Mouse (Mus musculus) neural tube, embryonic 11.5 days (tissue): ENCODE data around the gene Ajap1. TPM values are rescaled to one million over a fixed set of nuclear protein-coding genes. Genes with fewer than 3 reads are reported as not detected.

Experiments used
- ATAC-seq: fragments of 200-750 bp; cut with Nextera tagmentation; 2 replicates; pipeline ENCODE4 v1.8.0; 2017; ENCODE audit warnings: moderate number of reproducible peaks, mild to moderate bottlenecking, moderate TSS enrichment, moderate library complexity; ENCODE audit not compliant: insufficient read depth, low FRiP score, low TSS enrichment
- DNase-seq: peaks from one replicate; pipeline ENCODE4 v3.0.0-alpha.2; 2015; ENCODE audit warnings: low spot score
- H3K27ac ChIP-seq: fragments of 300-500 bp; sonication (generic); 2 replicates; pipeline ENCODE4 v1.5.1; 2014; ENCODE audit warnings: low read depth, mild to moderate bottlenecking, low read length
- H3K27me3 ChIP-seq: fragments of 300-500 bp; sonication (generic); 2 replicates; pipeline ENCODE4 v1.6.1; 2014; ENCODE audit warnings: mild to moderate bottlenecking, low read length, mixed read lengths; ENCODE audit not compliant: control insufficient read depth, insufficient read depth
- H3K36me3 ChIP-seq: fragments of 300-500 bp; sonication (generic); 2 replicates; pipeline ENCODE4 v1.6.1; 2014; ENCODE audit warnings: mild to moderate bottlenecking, low read length, moderate library complexity, mixed read lengths; ENCODE audit not compliant: control insufficient read depth, insufficient read depth
- H3K4me1 ChIP-seq: fragments of 300-500 bp; sonication (generic); 2 replicates; pipeline ENCODE4 v1.6.1; 2014; ENCODE audit warnings: low read length, mixed read lengths; ENCODE audit not compliant: control insufficient read depth, insufficient read depth
- H3K4me2 ChIP-seq: fragments of 300-500 bp; sonication (generic); 2 replicates; pipeline ENCODE4 v1.6.1; 2014; ENCODE audit warnings: low read depth, mild to moderate bottlenecking, moderate library complexity
- H3K4me3 ChIP-seq: fragments of 300-500 bp; sonication (generic); 2 replicates; pipeline ENCODE4 v1.5.1; 2014; ENCODE audit warnings: low read depth, low read length
- H3K9ac ChIP-seq: fragments of 300-500 bp; sonication (generic); 2 replicates; pipeline ENCODE4 v1.6.1; 2014; ENCODE audit warnings: mild to moderate bottlenecking, low read length
- H3K9me3 ChIP-seq: fragments of 300-500 bp; sonication (generic); 2 replicates; pipeline ENCODE4 v1.6.1; 2016; ENCODE audit warnings: low read length; ENCODE audit not compliant: control insufficient read depth
- WGBS: fragments of 180-500 bp; shearing (Covaris S2); extraction: QIAGEN DNeasy Blood & Tissue Kit; methylation state at CpG from one replicate; pipeline ENCODE4 v1.1.7; 2014; 5-methylcytosine and 5-hydroxymethylcytosine counted together
- polyA plus RNA-seq: library from polyadenylated mRNA; unstranded; fragments of >200 nt; fragmentation: Nextera tagmentation; extraction: Ambion mirVana; gene quantifications from 2 replicates; pipeline ENCODE4 v1.2.1, GENCODE M21; 2014

Gene Ajap1
- polyA plus RNA-seq, 1 experiment from 2014 or later, result 3.3 TPM

GRCm38 (mm10) chr4:153469712-153470111 lies 12.9 kb downstream of the Ajap1 start:
- H3K4me2 ChIP-seq, result no peak overlapping the region
- WGBS, result 91% methylated on average over 15 of the region's 15 CpGs
- H3K9me3 ChIP-seq, result peaks cover 6% of the 10 kb centered on the region; the same call in 1 of the 2 replicates
- peaks cover 12% of the 10 kb centered on the region; the same call in 1 of the 2 replicates for H3K4me1 ChIP-seq
- ATAC-seq (no peak), DNase-seq (no peak)
- no peaks in the 10 kb centered on the region for H3K36me3 ChIP-seq
- no peak overlapping the region for H3K9ac ChIP-seq
- H3K27me3 ChIP-seq, result no peaks in the 10 kb centered on the region
- H3K27ac ChIP-seq, result no peak overlapping the region
- H3K4me3 ChIP-seq, result no peak overlapping the region

DNA sequence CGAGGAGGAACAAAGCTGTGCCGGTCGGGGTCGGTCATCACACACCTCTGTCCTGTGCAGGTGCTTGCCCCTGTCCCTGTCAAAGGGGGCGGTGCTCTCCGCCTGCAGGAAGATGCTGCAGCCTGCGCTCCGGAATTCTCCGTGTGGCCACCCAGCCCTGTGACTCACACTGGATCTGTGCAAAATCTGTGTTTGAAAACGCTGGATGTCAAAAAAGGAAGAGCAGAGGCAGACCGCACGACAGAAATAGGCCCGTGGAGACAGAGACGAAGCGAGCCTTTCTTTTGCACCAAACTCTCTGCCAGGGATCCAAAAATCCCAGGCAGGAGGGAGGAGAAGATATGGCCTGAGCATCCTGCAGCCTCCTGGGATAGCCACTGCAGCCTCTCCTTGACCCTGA lies 22.7 kb downstream of the Ajap1 start:
- 83% methylated on average over 15 of the region's 15 CpGs for WGBS
- no peak for DNase-seq
- ATAC-seq, result no peak
- Histone ChIP-seq H3K27me3 (no peaks in the 10 kb centered on the region), H3K4me3 (no peak overlapping the region), H3K9me3 (no peaks in the 10 kb centered on the region), H3K36me3 (no peaks in the 10 kb centered on the region), H3K9ac (no peak overlapping the region), H3K4me2 (no peak overlapping the region), H3K4me1 (no peaks in the 10 kb centered on the region), H3K27ac (no peak overlapping the region)

GRCm38 (mm10) chr4:153459503-153459902 lies 23.1 kb downstream of the Ajap1 start:
- H3K27me3 ChIP-seq, result no peaks in the 10 kb centered on the region
- 92% methylated on average over 9 of the region's 9 CpGs for WGBS

DNA sequence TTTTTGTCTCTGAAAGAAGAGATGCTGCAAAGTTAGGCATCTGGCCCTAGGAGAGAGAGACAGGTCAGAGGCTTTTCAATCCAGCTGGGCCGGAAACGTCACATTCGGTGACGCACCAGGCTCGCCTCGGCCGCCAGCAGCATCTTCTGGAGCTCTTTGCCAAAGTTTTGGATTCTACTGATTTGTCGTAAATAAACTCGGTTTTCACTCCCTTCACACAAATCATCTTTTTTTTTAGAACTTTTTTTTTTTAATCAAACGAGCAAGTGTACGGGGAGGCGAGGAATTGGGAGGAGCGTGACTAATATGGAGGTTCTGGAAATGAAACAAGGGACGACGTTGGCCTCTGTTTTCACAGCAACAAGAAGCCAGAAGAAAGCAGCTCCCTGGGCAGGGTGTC lies 23.8 kb downstream of the Ajap1 start:
- Histone ChIP-seq H3K27ac (no peak overlapping the region), H3K27me3 (no peaks in the 10 kb centered on the region), H3K36me3 (no peaks in the 10 kb centered on the region), H3K4me1 (no peaks in the 10 kb centered on the region), H3K9ac (no peak overlapping the region), H3K4me2 (no peak overlapping the region), H3K9me3 (no peaks in the 10 kb centered on the region), H3K4me3 (no peak overlapping the region)
- no peak for DNase-seq
- ATAC-seq, result no peak
- 85% methylated on average over 15 of the region's 15 CpGs for WGBS

More at GRCm38 (mm10) chr4:153459503-153459902, 23.1 kb downstream of the Ajap1 start:
- Histone ChIP-seq H3K9ac (no peak overlapping the region), H3K4me3 (no peak overlapping the region), H3K4me2 (no peak overlapping the region), H3K27ac (no peak overlapping the region), H3K36me3 (no peaks in the 10 kb centered on the region), H3K9me3 (no peaks in the 10 kb centered on the region), H3K4me1 (no peaks in the 10 kb centered on the region)
- ATAC-seq (no peak), DNase-seq (no peak)

GRCm38 (mm10) chr4:153453496-153453895 lies 29.1 kb downstream of the Ajap1 start:
- H3K27ac ChIP-seq, result no peak overlapping the region
- no peaks in the 10 kb centered on the region for H3K4me1 ChIP-seq
- no peaks in the 10 kb centered on the region for H3K36me3 ChIP-seq
- no peaks in the 10 kb centered on the region for H3K27me3 ChIP-seq
- H3K9ac ChIP-seq, result no peak overlapping the region
- H3K4me3 ChIP-seq, result no peak overlapping the region
- H3K9me3 ChIP-seq, result no peaks in the 10 kb centered on the region
- no peak for ATAC-seq
- no peak for DNase-seq
- no peak overlapping the region for H3K4me2 ChIP-seq
- 89% methylated on average over 7 of the region's 7 CpGs for WGBS

- H3K27me3 ChIP-seq, result no peaks in the 10 kb centered on the region
These were observed 31.1 kb downstream of the Ajap1 start for GRCm38 (mm10) chr4:153451516-153451915.

DNA sequence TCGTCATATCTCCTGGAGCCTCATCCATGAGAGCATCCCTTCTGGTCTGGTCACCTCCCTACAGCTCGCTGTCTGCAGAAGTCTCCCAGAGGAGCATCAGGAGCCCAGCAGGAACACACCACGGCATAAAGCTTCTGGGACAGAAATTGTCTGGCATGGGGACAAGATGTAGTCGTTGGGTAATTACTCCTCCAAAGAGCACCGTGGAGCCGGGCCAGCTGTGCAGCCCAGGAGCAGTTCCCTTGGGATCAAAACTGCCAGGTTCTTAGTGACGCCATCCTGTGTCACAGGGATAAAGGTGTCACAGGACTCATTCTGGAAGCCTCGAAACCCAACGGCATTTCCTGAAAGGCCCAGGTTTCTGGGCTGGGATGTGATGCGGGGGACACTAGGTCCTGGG lies 40.1 kb downstream of the Ajap1 start:
- H3K36me3 ChIP-seq, result no peaks in the 10 kb centered on the region
- no peak overlapping the region for H3K9ac ChIP-seq
- H3K4me2 ChIP-seq, result no peak overlapping the region
- H3K4me1 ChIP-seq, result no peaks in the 10 kb centered on the region
- H3K4me3 ChIP-seq, result no peak overlapping the region
- no peaks in the 10 kb centered on the region for H3K27me3 ChIP-seq
- ATAC-seq (no peak), DNase-seq (no peak)
- WGBS, result 80% methylated on average over 10 of the region's 10 CpGs
- H3K27ac ChIP-seq, result no peak overlapping the region
- no peaks in the 10 kb centered on the region for H3K9me3 ChIP-seq

More at GRCm38 (mm10) chr4:153451516-153451915, 31.1 kb downstream of the Ajap1 start:
- 77% methylated on average over 8 of the region's 8 CpGs for WGBS
- ATAC-seq (no peak), DNase-seq (no peak)
- Histone ChIP-seq H3K4me3 (no peak overlapping the region), H3K36me3 (no peaks in the 10 kb centered on the region), H3K4me1 (no peaks in the 10 kb centered on the region), H3K4me2 (no peak overlapping the region), H3K9me3 (no peaks in the 10 kb centered on the region), H3K9ac (no peak overlapping the region), H3K27ac (no peak overlapping the region)

- no peak overlapping the region for H3K27ac ChIP-seq
- DNase-seq (no peak), ATAC-seq (no peak)
- WGBS, result 84% methylated on average over 11 of the region's 11 CpGs
- H3K27me3 ChIP-seq, result no peaks in the 10 kb centered on the region
- H3K36me3 ChIP-seq, result no peaks in the 10 kb centered on the region
- no peak overlapping the region for H3K4me3 ChIP-seq
- no peaks in the 10 kb centered on the region for H3K4me1 ChIP-seq
- no peak overlapping the region for H3K9ac ChIP-seq
- no peak overlapping the region for H3K4me2 ChIP-seq
- H3K9me3 ChIP-seq, result no peaks in the 10 kb centered on the region
These were observed 42.7 kb downstream of the Ajap1 start for GRCm38 (mm10) chr4:153439868-153440267.

- Histone ChIP-seq H3K4me3 (no peak overlapping the region), H3K36me3 (no peaks in the 10 kb centered on the region), H3K9me3 (no peaks in the 10 kb centered on the region), H3K27me3 (no peaks in the 10 kb centered on the region), H3K27ac (no peak overlapping the region), H3K4me1 (no peaks in the 10 kb centered on the region), H3K9ac (no peak overlapping the region), H3K4me2 (no peak overlapping the region)
- ATAC-seq (no peak), DNase-seq (no peak)
- WGBS, result 77% methylated on average over 10 of the region's 12 CpGs
These were observed 43.6 kb downstream of the Ajap1 start for GRCm38 (mm10) chr4:153439031-153439430.
